Mouse (Mus musculus) left cerebral cortex, adult 2 months (tissue): ENCODE measurements around the gene S100a6. TPM values are rescaled to one million over a fixed set of nuclear protein-coding genes. Genes with fewer than 3 reads are reported as not detected.

Source experiments
- DNase-seq, 2 experiments: peaks; one replicate each; pipeline ENCODE4 v3.0.0; 2021 to 2022; ENCODE audit warnings: low spot score in 2 of 2, mixed read lengths in 1 of 2; ENCODE audit errors: extremely low spot score in 1 of 2
- H3K27ac ChIP-seq: fragments of 200-600 bp; 2 replicates; pipeline ENCODE4 v1.8.1; 2022
- H3K4me3 ChIP-seq: fragments of 200-600 bp; 2 replicates; pipeline ENCODE4 v1.8.1; 2022
- CTCF ChIP-seq: fragments of 200-600 bp; IDR thresholded peaks from 2 replicates; pipeline ENCODE4 v1.8.1; 2022; ENCODE audit warnings: antibody characterized with exemption, mild to moderate bottlenecking, moderate library complexity
- intact Hi-C: fragments of 180-260 bp; cut with DNase I; formaldehyde crosslinking; loops from one replicate; pipeline ENCODE4 v1.15.1; 2025
- total RNA-seq, 2 experiments: library from RNA; stranded (reverse); gene quantifications; 2 replicates each; pipeline ENCODE4 v1.2.3; 2021

The S100a6 gene
- total RNA-seq, 2 experiments from 2014 or later = 28.8 to 31.0 TPM

DNA sequence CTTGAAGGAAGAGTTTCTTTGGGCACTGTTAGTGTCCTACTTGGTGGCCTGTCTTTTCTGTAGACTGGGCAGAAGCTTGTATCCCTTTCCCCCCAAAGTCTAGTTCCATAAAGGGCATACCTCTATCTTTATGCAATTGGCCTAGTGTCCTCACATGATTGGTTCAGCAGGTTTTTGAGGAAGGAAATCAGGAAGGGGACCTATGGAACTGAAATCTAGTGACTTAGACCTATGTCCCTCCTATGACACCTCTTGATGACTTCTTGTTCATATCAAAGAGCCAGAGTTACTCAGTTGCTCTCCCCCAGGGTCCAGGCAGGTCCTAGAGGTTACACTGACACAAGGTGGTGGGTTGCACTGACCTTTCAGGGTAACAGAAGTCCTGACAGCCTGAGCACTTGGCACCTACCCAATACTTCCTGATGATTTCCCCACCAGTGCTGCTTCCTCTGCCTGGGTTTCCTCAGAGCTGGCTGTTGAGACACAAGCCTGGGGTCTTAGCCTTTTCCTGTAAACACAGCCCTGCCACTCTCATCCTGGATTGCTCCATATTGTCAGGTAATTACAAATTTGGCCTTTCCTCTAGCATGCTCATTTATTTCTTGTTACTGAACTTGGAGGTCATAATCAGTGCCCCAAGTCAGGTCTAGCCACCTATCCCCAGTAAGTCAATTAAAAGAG lies 46.8 kb downstream of the S100a6 start:
- intact Hi-C loops = no loop called here
- Histone ChIP-seq H3K27ac (no peak overlapping the region), H3K4me3 (no peak overlapping the region)
- no peak for TF ChIP-seq CTCF
- DNase-seq = no peak

GRCm38 (mm10) chr3:90664219-90664618 lies 51.5 kb downstream of the S100a6 start:
- H3K27ac ChIP-seq = no peak overlapping the region
- intact Hi-C loops = no loop called here
- H3K4me3 ChIP-seq = no peak overlapping the region
- TF ChIP-seq CTCF = peak; percentile 34
- no peak for DNase-seq

GRCm38 (mm10) chr3:90668846-90669245 lies 56.2 kb downstream of the S100a6 start, which contains the start of gene S100a8:
Gene S100a8 (plus strand): TSS chr3:90668978.
- intact Hi-C loops = no loop called here
- no peak within 1 kb of the TSS for H3K4me3 ChIP-seq
- no peak for TF ChIP-seq CTCF
- no peak within 1 kb of the TSS for H3K27ac ChIP-seq
- DNase-seq = no peak

Other genes with a start within 250 kb of the S100a6 start
- 1 to 10 TPM; 8.1 to 8.3 TPM for gene Slc27a3, start 222.9 kb upstream of the S100a6 start, total RNA-seq
- gene Ints3, start 179.3 kb upstream of the S100a6 start, total RNA-seq = 10 to 100 TPM; 62.1 to 65.7 TPM
- 1 to 10 TPM; 3.3 TPM for gene Npr1, start 147.0 kb upstream of the S100a6 start, total RNA-seq
- gene Ilf2, start 136.8 kb upstream of the S100a6 start, total RNA-seq = 10 to 100 TPM; 75.1 to 92.3 TPM
- 10 to 100 TPM; 48.8 to 50.9 TPM for gene Snapin, start 121.8 kb upstream of the S100a6 start, total RNA-seq
- 100 to 1,000 TPM; 164 TPM for gene Chtop, start 103.4 kb upstream of the S100a6 start, total RNA-seq
- gene S100a1, start 98.5 kb upstream of the S100a6 start, total RNA-seq = 100 to 1,000 TPM; 119 to 123 TPM
- gene S100a13, start 98.4 kb upstream of the S100a6 start, total RNA-seq = 10 to 100 TPM; 15.4 to 18.1 TPM
- gene S100a14, start 86.0 kb upstream of the S100a6 start, total RNA-seq = under 1 TPM in 1 of 2 experiments, not detected in 1; 0.34 TPM
- 10 to 100 TPM; 60.2 to 70.1 TPM for gene S100a16, start 75.6 kb upstream of the S100a6 start, total RNA-seq
- under 1 TPM; 0.56 to 0.81 TPM for gene S100a3, start 52.3 kb upstream of the S100a6 start, total RNA-seq
- gene S100a2, start 22.6 kb upstream of the S100a6 start, total RNA-seq = not detected
- not detected for gene Gm42674, start 11.0 kb upstream of the S100a6 start, total RNA-seq
- 1 to 10 TPM; 4.6 to 4.8 TPM for gene S100a4, start 9.1 kb upstream of the S100a6 start, total RNA-seq
- not detected for gene S100a5, start 4.4 kb upstream of the S100a6 start, total RNA-seq
- 1 to 10 TPM in 1 of 2 experiments, under 1 TPM in 1; 0.72 to 1.1 TPM for gene S100a7a, start 41.1 kb downstream of the S100a6 start, total RNA-seq
- gene S100a8, start 56.1 kb downstream of the S100a6 start, total RNA-seq = 1 to 10 TPM in 1 of 2 experiments, not detected in 1; 3.0 TPM
- 1 to 10 TPM in 1 of 2 experiments, not detected in 1; 2.1 TPM for gene S100a9, start 82.8 kb downstream of the S100a6 start, total RNA-seq
- gene Pglyrp4, start 114.0 kb downstream of the S100a6 start, total RNA-seq = not detected
- gene Gm5849, start 165.0 kb downstream of the S100a6 start, total RNA-seq = not detected